Comparison of ENCODE assay signal across 21 mouse cellular contexts in genomic region chr2:113176337-113176736, GRCm38 (mm10). TPM values are rescaled to one million over a fixed set of nuclear protein-coding genes. Genes with fewer than 3 reads are reported as not detected.
DNase-seq lines count a peak whose midpoint lies in the region; ATAC-seq and TF ChIP-seq lines count a peak whose summit lies in the region.
"Had no signal": no experiment of that assay in that cellular context is flagged by ENCODE, and none has a peak within 500 bp of the region (broad histone marks: within the 10 kb centered on the region; RNA-seq: fewer than 3 reads in every experiment).

No protein-coding gene starts in this region.

- 0 out of 2 replicates have a peak, but pooled peaks cover 3% of the 10 kb centered on the region for H3K4me1 ChIP-seq in forebrain, embryonic 13.5 days
- H3K4me1 ChIP-seq in forebrain, embryonic 12.5 days = no peaks in the 10 kb centered on the region
- H3K4me1 ChIP-seq in hindbrain, postnatal 0 days (ENCODE audit: insufficient read depth, low read length) = 0 out of 2 replicates have a peak, but pooled peaks cover 3% of the 10 kb centered on the region
- no peaks in the 10 kb centered on the region for H3K4me1 ChIP-seq in hindbrain, embryonic 10.5 days (replicated peaks)
- peaks cover 2% of the 10 kb centered on the region; the same call in 1 of the 2 replicates for H3K4me1 ChIP-seq in midbrain, embryonic 16.5 days (ENCODE audit: control insufficient read depth, insufficient read depth, low read length)
- H3K4me1 ChIP-seq in midbrain, embryonic 10.5 days = 0 out of 2 replicates have a peak, but pooled peaks cover 4% of the 10 kb centered on the region
- H3K4me1 ChIP-seq in midbrain, postnatal 0 days (ENCODE audit: insufficient read depth, low read length) = no peaks in the 10 kb centered on the region
- H3K4me1 ChIP-seq: heart, embryonic 12.5 days; hindbrain, embryonic 15.5 days had no signal

- no peak overlapping the region for H3K4me3 ChIP-seq in forebrain, embryonic 13.5 days
- H3K4me3 ChIP-seq in forebrain, embryonic 12.5 days (replicated peaks) = no peak overlapping the region
- H3K4me3 ChIP-seq in hindbrain, postnatal 0 days (ENCODE audit: low read length) = no peak overlapping the region
- no peak overlapping the region for H3K4me3 ChIP-seq in hindbrain, embryonic 10.5 days
- H3K4me3 ChIP-seq in midbrain, embryonic 16.5 days (ENCODE audit: low read depth, low read length) = no peak overlapping the region
- H3K4me3 ChIP-seq in midbrain, embryonic 10.5 days = no peak overlapping the region
- no peak overlapping the region for H3K4me3 ChIP-seq in midbrain, postnatal 0 days (ENCODE audit: low read depth, low read length)
- H3K4me3 ChIP-seq: heart, embryonic 12.5 days; hindbrain, embryonic 15.5 days had no signal

- ATAC-seq in forebrain, embryonic 13.5 days = peak; percentile 62; the same call in 1 of the 2 replicates
- no peak for ATAC-seq in forebrain, embryonic 12.5 days (ENCODE audit: low FRiP score)
- 0 out of 2 replicates have a peak, but pooled peaks have one; percentile 58 for ATAC-seq in hindbrain, postnatal 0 days
- peak; percentile 64; the same call in 1 of the 2 replicates for ATAC-seq in midbrain, embryonic 16.5 days
- ATAC-seq in midbrain, postnatal 0 days (ENCODE audit: low FRiP score) = no peak
- ATAC-seq in erythroid progenitor cell, adult 5-6 weeks (replicated peaks; ENCODE audit: low FRiP score, poor library complexity, severe bottlenecking) = no peak
- ATAC-seq: activated CD4-positive, CD25-positive, alpha-beta regulatory T cell, adult 4 months; inflammation-experienced regulatory T-cells, adult 6 months; intestine, postnatal 0 days had no signal

- H3K27ac ChIP-seq in forebrain, embryonic 13.5 days = no peak overlapping the region
- H3K27ac ChIP-seq in forebrain, embryonic 12.5 days = no peak overlapping the region
- H3K27ac ChIP-seq in hindbrain, postnatal 0 days = no peak overlapping the region
- H3K27ac ChIP-seq in hindbrain, embryonic 10.5 days = no peak overlapping the region
- H3K27ac ChIP-seq in midbrain, embryonic 16.5 days (ENCODE audit: low read length) = no peak overlapping the region
- no peak overlapping the region for H3K27ac ChIP-seq in midbrain, embryonic 10.5 days (replicated peaks)
- H3K27ac ChIP-seq in midbrain, postnatal 0 days (ENCODE audit: low read depth, low read length) = no peak overlapping the region
- H3K27ac ChIP-seq: hindbrain, embryonic 15.5 days had no signal

- no peaks in the 10 kb centered on the region for H3K36me3 ChIP-seq in forebrain, embryonic 13.5 days (ENCODE audit: poor library complexity, severe bottlenecking)
- no peaks in the 10 kb centered on the region for H3K36me3 ChIP-seq in forebrain, embryonic 12.5 days (replicated peaks)
- H3K36me3 ChIP-seq in hindbrain, postnatal 0 days (ENCODE audit: insufficient read depth, low read length) = no peaks in the 10 kb centered on the region
- no peaks in the 10 kb centered on the region for H3K36me3 ChIP-seq in hindbrain, embryonic 10.5 days
- H3K36me3 ChIP-seq in midbrain, embryonic 16.5 days (ENCODE audit: control insufficient read depth, insufficient read depth, low read length) = no peaks in the 10 kb centered on the region
- H3K36me3 ChIP-seq in midbrain, embryonic 10.5 days = no peaks in the 10 kb centered on the region
- no peaks in the 10 kb centered on the region for H3K36me3 ChIP-seq in midbrain, postnatal 0 days (ENCODE audit: insufficient read depth, low read length)
- H3K36me3 ChIP-seq: heart, embryonic 12.5 days; hindbrain, embryonic 15.5 days had no signal

- no peak overlapping the region for H3K9ac ChIP-seq in forebrain, embryonic 13.5 days
- no peak overlapping the region for H3K9ac ChIP-seq in forebrain, embryonic 12.5 days
- H3K9ac ChIP-seq in hindbrain, postnatal 0 days (replicated peaks; ENCODE audit: low read length) = no peak overlapping the region
- no peak overlapping the region for H3K9ac ChIP-seq in midbrain, embryonic 16.5 days (ENCODE audit: low read depth, low read length)
- H3K9ac ChIP-seq in midbrain, postnatal 0 days (replicated peaks; ENCODE audit: low read length, poor library complexity, severe bottlenecking) = no peak overlapping the region
- H3K9ac ChIP-seq: heart, embryonic 12.5 days; hindbrain, embryonic 15.5 days had no signal

- H3K9me3 ChIP-seq in forebrain, embryonic 13.5 days (replicated peaks) = no peaks in the 10 kb centered on the region
- no peaks in the 10 kb centered on the region for H3K9me3 ChIP-seq in forebrain, embryonic 12.5 days
- no peaks in the 10 kb centered on the region for H3K9me3 ChIP-seq in hindbrain, postnatal 0 days (ENCODE audit: low read length)
- no peaks in the 10 kb centered on the region for H3K9me3 ChIP-seq in hindbrain, embryonic 10.5 days
- H3K9me3 ChIP-seq in midbrain, embryonic 16.5 days (replicated peaks; ENCODE audit: control insufficient read depth, low read length, poor library complexity, severe bottlenecking) = no peaks in the 10 kb centered on the region
- H3K9me3 ChIP-seq in midbrain, embryonic 10.5 days (replicated peaks) = no peaks in the 10 kb centered on the region
- no peaks in the 10 kb centered on the region for H3K9me3 ChIP-seq in midbrain, postnatal 0 days (ENCODE audit: low read length)
- H3K9me3 ChIP-seq: heart, embryonic 12.5 days; hindbrain, embryonic 15.5 days had no signal

- WGBS in forebrain, embryonic 13.5 days = 32% methylated on average over 5 of the region's 5 CpGs
- 42% methylated on average over 5 of the region's 5 CpGs for WGBS in forebrain, embryonic 12.5 days
- 56% methylated on average over 5 of the region's 5 CpGs for WGBS in hindbrain, postnatal 0 days
- 71% methylated on average over 5 of the region's 5 CpGs for WGBS in hindbrain, embryonic 10.5 days
- WGBS in midbrain, embryonic 16.5 days = 33% methylated on average over 5 of the region's 5 CpGs
- WGBS in midbrain, embryonic 10.5 days = 72% methylated on average over 5 of the region's 5 CpGs
- WGBS in midbrain, postnatal 0 days = 29% methylated on average over 5 of the region's 5 CpGs

- H3K4me2 ChIP-seq in forebrain, embryonic 13.5 days = no peak overlapping the region
- H3K4me2 ChIP-seq in forebrain, embryonic 12.5 days = no peak overlapping the region
- peak overlapping the region; percentile 10; the same call in 1 of the 2 replicates for H3K4me2 ChIP-seq in hindbrain, postnatal 0 days (ENCODE audit: low read depth, low read length)
- H3K4me2 ChIP-seq in midbrain, embryonic 16.5 days (ENCODE audit: low read length) = no peak overlapping the region
- no peak overlapping the region for H3K4me2 ChIP-seq in midbrain, postnatal 0 days (ENCODE audit: low read depth, low read length, poor library complexity, severe bottlenecking)
- H3K4me2 ChIP-seq: heart, embryonic 12.5 days; hindbrain, embryonic 15.5 days had no signal

- no peak for TF ChIP-seq CTCF in hindbrain, postnatal 0 days (IDR thresholded peaks at IDR 0.05; ENCODE audit: low read depth)
- TF ChIP-seq CTCF in midbrain, postnatal 0 days (IDR thresholded peaks at IDR 0.05) = no peak

- DNase-seq in hindbrain, postnatal 0 days (ENCODE audit: low spot score) = peak; percentile 26
- no peak for DNase-seq in hindbrain, embryonic 10.5 days (ENCODE audit: low spot score)
- no peak for DNase-seq in midbrain, embryonic 10.5 days (ENCODE audit: low spot score)
- peak; percentile 26 for DNase-seq in midbrain, postnatal 0 days (ENCODE audit: low spot score)
- DNase-seq: adrenal gland, postnatal 14 days; cerebellum, adult 11 months; cerebellum, adult 8-10 months; cerebellum, postnatal 25 days; gastrocnemius, postnatal 10 days; kidney, adult 9 months had no signal

- H3K27me3 ChIP-seq in forebrain, embryonic 13.5 days = no peaks in the 10 kb centered on the region
- no peaks in the 10 kb centered on the region for H3K27me3 ChIP-seq in forebrain, embryonic 12.5 days
- H3K27me3 ChIP-seq in hindbrain, postnatal 0 days (ENCODE audit: insufficient read depth, low read length) = no peaks in the 10 kb centered on the region
- no peaks in the 10 kb centered on the region for H3K27me3 ChIP-seq in hindbrain, embryonic 10.5 days (ENCODE audit: insufficient read depth, poor library complexity, severe bottlenecking)
- H3K27me3 ChIP-seq in midbrain, embryonic 16.5 days (ENCODE audit: control insufficient read depth, insufficient read depth, low read depth, low read length) = no peaks in the 10 kb centered on the region
- H3K27me3 ChIP-seq in midbrain, embryonic 10.5 days (ENCODE audit: low read depth, poor library complexity, severe bottlenecking) = no peaks in the 10 kb centered on the region
- no peaks in the 10 kb centered on the region for H3K27me3 ChIP-seq in midbrain, postnatal 0 days (ENCODE audit: insufficient read depth, low read length)
- H3K27me3 ChIP-seq: heart, embryonic 12.5 days; hindbrain, embryonic 15.5 days had no signal

RNA-seq across cellular contexts. Expression of gene Ryr3, which starts 40.6 kb away (rescaled TPM):
- polyA plus RNA-seq in forebrain, embryonic 13.5 days (2015; fragmentation: Nextera tagmentation; extraction: Ambion mirVana) = 1.1 and 1.3 TPM in 2 replicates
- polyA plus RNA-seq in forebrain, embryonic 12.5 days (2016; fragmentation: Nextera tagmentation; extraction: Ambion mirVana) = 0.90 and 1.6 TPM in 2 replicates
- total RNA-seq in hindbrain, postnatal 0 days (2014; rRNA removed) = 12.7 and 31.2 TPM in 2 replicates
- 5.1 and 5.7 TPM in 2 replicates for polyA plus RNA-seq in hindbrain, postnatal 0 days (2015; fragmentation: Nextera tagmentation; extraction: Ambion mirVana)
- polyA plus RNA-seq in hindbrain, embryonic 10.5 days (2016; fragmentation: Nextera tagmentation; extraction: Ambion mirVana) = 0.32 and 0.47 TPM in 2 replicates
- 5.8 and 6.2 TPM in 2 replicates for polyA plus RNA-seq in midbrain, embryonic 16.5 days (2015; fragmentation: Nextera tagmentation; extraction: Ambion mirVana)
- 1.0 and 1.9 TPM in 2 replicates for polyA plus RNA-seq in midbrain, embryonic 10.5 days (2016; fragmentation: Nextera tagmentation; extraction: Ambion mirVana)
- 15.3 and 20.9 TPM in 2 replicates for total RNA-seq in midbrain, postnatal 0 days (2014; rRNA removed)
- polyA plus RNA-seq in midbrain, postnatal 0 days (2015; fragmentation: Nextera tagmentation; extraction: Ambion mirVana) = 5.3 and 5.9 TPM in 2 replicates
- not detected in 2 replicates for total RNA-seq in erythroid progenitor cell, adult 5-6 weeks (2015; ENCODE audit: low replicate concordance)
- total RNA-seq in erythroid progenitor cell, adult 5-6 weeks (2017; ENCODE audit: low replicate concordance) = not detected in 2 replicates
- total RNA-seq: granulocyte monocyte progenitor cell, adult 5-6 weeks; MEL had no signal

Comparison
In these comparisons a context has a peak if more than half of its experiments do, and no peak if none do; other contexts are left out.
1. ATAC-seq: peak in forebrain, embryonic 13.5 days (single experiment), hindbrain, postnatal 0 days (single experiment) and midbrain, embryonic 16.5 days (single experiment); none in forebrain, embryonic 12.5 days (single experiment), midbrain, postnatal 0 days (single experiment) and erythroid progenitor cell, adult 5-6 weeks (single experiment).
2. DNase-seq: peak in hindbrain, postnatal 0 days (single experiment) and midbrain, postnatal 0 days (single experiment); none in hindbrain, embryonic 10.5 days (single experiment) and midbrain, embryonic 10.5 days (single experiment).